Mouse (Mus musculus): ENCODE measurements at regions not wholly inside any gene's neighbourhood (a gene's known extent, or its start where the extent isn't known, plus 50 kb on each side); places are given as distances from the start of the nearest gene placed in this dataset.

- DNase-seq, result no peak
- Histone ChIP-seq H3K4me1 (ENCODE audit: control insufficient read depth, insufficient read depth, low read length) (no peaks in the 10 kb centered on the region), H3K4me3 (replicated peaks; ENCODE audit: insufficient read depth, low read depth, low read length) (no peak overlapping the region), H3K27me3 (ENCODE audit: control insufficient read depth, insufficient read depth, low read length) (no peaks in the 10 kb centered on the region), H3K27ac (ENCODE audit: insufficient read depth, low read length) (no peak overlapping the region)
- TF ChIP-seq CTCF (IDR thresholded peaks at IDR 0.05; ENCODE audit: borderline replicate concordance, insufficient read depth, low read depth, low read length), result no peak
- TF ChIP-seq POLR2A (IDR thresholded peaks at IDR 0.05; ENCODE audit: borderline replicate concordance, insufficient read depth, low read length), result no peak
Observed at GRCm38 (mm10) chr12:25297960-25298359, 201.0 kb upstream of the Id2 start.

DNA sequence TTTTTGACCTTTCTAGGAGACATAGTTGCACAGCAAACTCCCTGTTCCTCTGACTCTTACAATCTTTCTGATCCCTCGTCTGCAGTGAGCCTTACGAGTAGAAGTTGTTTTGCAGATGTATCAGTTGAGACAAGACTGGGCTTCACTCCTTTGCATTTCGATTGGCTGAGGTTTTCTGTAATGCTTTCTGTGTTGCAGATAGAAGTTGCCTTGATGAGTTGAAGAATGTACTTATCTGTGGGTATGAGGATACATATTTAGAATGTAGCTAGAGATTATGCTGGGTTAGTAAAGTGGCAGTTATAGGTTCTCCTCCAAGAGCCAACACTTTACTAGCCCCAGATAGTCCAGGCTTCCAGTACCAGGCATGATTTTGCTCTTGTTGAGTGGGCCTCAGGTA lies 199.7 kb upstream of the Id2 start:
- H3K27me3 ChIP-seq (ENCODE audit: control insufficient read depth, insufficient read depth, low read length), result no peaks in the 10 kb centered on the region
- no peaks in the 10 kb centered on the region for H3K4me1 ChIP-seq (ENCODE audit: control insufficient read depth, insufficient read depth, low read length)
- no peak for DNase-seq
- TF ChIP-seq CTCF (IDR thresholded peaks at IDR 0.05; ENCODE audit: borderline replicate concordance, insufficient read depth, low read depth, low read length), result no peak
- TF ChIP-seq POLR2A (IDR thresholded peaks at IDR 0.05; ENCODE audit: borderline replicate concordance, insufficient read depth, low read length), result no peak
- no peak overlapping the region for H3K27ac ChIP-seq (ENCODE audit: insufficient read depth, low read length)
- H3K4me3 ChIP-seq (replicated peaks; ENCODE audit: insufficient read depth, low read depth, low read length), result no peak overlapping the region
- WGBS, result 93% methylated on average over 3 of the region's 3 CpGs

DNA sequence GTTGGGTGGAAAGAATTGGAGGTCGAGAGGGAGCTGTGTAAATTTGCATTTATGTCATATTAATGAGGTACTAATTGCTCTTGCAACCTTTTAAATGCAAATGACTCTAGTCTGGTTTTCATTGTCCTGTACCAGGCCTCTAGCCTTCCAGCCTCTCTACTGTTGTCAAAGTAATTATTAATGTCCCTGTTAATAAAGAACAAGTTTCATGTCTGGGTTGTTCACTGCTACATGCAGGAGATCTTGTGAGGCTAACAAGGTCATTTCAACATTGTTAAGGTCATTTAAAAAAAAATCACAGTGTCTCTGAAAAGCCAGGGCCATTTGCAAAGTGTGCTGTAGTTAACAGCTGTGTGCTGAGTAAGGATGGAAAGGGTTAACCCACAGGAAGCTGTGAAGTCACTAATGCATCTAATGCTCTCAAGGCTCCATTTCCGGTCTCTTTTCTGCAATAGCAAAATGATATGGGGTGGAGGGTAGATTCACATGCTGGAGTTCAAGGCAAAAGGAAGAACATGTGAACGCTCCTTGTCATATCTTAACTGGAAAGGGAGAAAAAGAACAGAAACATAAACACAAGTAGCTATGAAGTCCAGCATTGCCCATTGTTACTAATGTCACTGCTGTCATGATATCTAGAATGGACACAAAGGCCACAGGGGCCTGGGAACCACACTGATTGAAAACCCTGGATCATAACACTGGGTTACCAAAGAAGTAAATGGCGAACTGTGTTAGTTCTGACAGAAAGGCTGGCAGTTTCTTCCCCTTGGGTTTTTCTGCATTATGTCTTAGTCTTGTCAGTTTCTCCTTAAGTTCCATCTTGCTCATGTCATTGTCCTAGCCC lies 197.5 kb upstream of the Id2 start:
- no peaks in the 10 kb centered on the region for H3K4me1 ChIP-seq (ENCODE audit: control insufficient read depth, insufficient read depth, low read length)
- no peak overlapping the region for H3K27ac ChIP-seq (ENCODE audit: insufficient read depth, low read length)
- no peaks in the 10 kb centered on the region for H3K27me3 ChIP-seq (ENCODE audit: control insufficient read depth, insufficient read depth, low read length)
- no peak for TF ChIP-seq POLR2A (IDR thresholded peaks at IDR 0.05; ENCODE audit: borderline replicate concordance, insufficient read depth, low read length)
- TF ChIP-seq CTCF (IDR thresholded peaks at IDR 0.05; ENCODE audit: borderline replicate concordance, insufficient read depth, low read depth, low read length), result no peak
- DNase-seq, result no peak
- H3K4me3 ChIP-seq (replicated peaks; ENCODE audit: insufficient read depth, low read depth, low read length), result no peak overlapping the region
- WGBS, result 66% methylated on average over 4 of the region's 4 CpGs

GRCm38 (mm10) chr12:25293470-25294178 lies 196.7 kb upstream of the Id2 start:
- no peak overlapping the region for H3K4me3 ChIP-seq (replicated peaks; ENCODE audit: insufficient read depth, low read depth, low read length)
- WGBS, result 54% methylated on average over 6 of the region's 6 CpGs
- no peaks in the 10 kb centered on the region for H3K27me3 ChIP-seq (ENCODE audit: control insufficient read depth, insufficient read depth, low read length)
- no peak for TF ChIP-seq POLR2A (IDR thresholded peaks at IDR 0.05; ENCODE audit: borderline replicate concordance, insufficient read depth, low read length)
- TF ChIP-seq CTCF (IDR thresholded peaks at IDR 0.05; ENCODE audit: borderline replicate concordance, insufficient read depth, low read depth, low read length), result no peak
- no peaks in the 10 kb centered on the region for H3K4me1 ChIP-seq (ENCODE audit: control insufficient read depth, insufficient read depth, low read length)
- no peak for DNase-seq
- no peak overlapping the region for H3K27ac ChIP-seq (ENCODE audit: insufficient read depth, low read length)

GRCm38 (mm10) chr12:25289381-25289780 lies 192.4 kb upstream of the Id2 start:
- no peaks in the 10 kb centered on the region for H3K27me3 ChIP-seq (ENCODE audit: control insufficient read depth, insufficient read depth, low read length)
- 85% methylated on average over 2 of the region's 2 CpGs for WGBS
- H3K4me1 ChIP-seq (ENCODE audit: control insufficient read depth, insufficient read depth, low read length), result no peaks in the 10 kb centered on the region
- TF ChIP-seq POLR2A (IDR thresholded peaks at IDR 0.05; ENCODE audit: borderline replicate concordance, insufficient read depth, low read length), result no peak
- no peak for TF ChIP-seq CTCF (IDR thresholded peaks at IDR 0.05; ENCODE audit: borderline replicate concordance, insufficient read depth, low read depth, low read length)
- H3K27ac ChIP-seq (ENCODE audit: insufficient read depth, low read length), result no peak overlapping the region
- no peak for DNase-seq
- H3K4me3 ChIP-seq (replicated peaks; ENCODE audit: insufficient read depth, low read depth, low read length), result no peak overlapping the region

DNA sequence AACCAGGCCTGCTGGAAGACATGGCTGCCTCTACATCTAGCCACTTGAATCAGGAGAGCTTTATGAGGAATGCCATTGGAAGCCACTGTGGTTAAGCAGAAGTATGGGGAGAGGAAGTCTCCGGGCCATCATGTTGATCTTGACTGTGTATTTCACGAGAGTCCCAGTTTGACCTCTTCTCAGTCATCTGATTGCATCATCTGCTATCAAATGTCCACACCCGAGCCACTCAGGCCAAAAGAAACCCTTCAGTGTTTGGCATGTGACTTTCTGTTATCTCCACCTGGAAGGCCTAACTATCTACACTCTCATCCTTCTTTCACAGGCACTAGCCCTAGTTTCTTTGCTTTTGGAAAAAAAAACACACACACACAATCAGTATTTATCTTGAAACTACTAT lies 186.9 kb upstream of the Id2 start:
- 87% methylated on average over 3 of the region's 3 CpGs for WGBS
- Histone ChIP-seq H3K4me1 (ENCODE audit: control insufficient read depth, insufficient read depth, low read length) (no peaks in the 10 kb centered on the region), H3K27me3 (ENCODE audit: control insufficient read depth, insufficient read depth, low read length) (no peaks in the 10 kb centered on the region), H3K27ac (ENCODE audit: insufficient read depth, low read length) (no peak overlapping the region), H3K4me3 (replicated peaks; ENCODE audit: insufficient read depth, low read depth, low read length) (no peak overlapping the region)
- TF ChIP-seq POLR2A (IDR thresholded peaks at IDR 0.05; ENCODE audit: borderline replicate concordance, insufficient read depth, low read length), result no peak
- no peak for TF ChIP-seq CTCF (IDR thresholded peaks at IDR 0.05; ENCODE audit: borderline replicate concordance, insufficient read depth, low read depth, low read length)
- DNase-seq, result no peak

GRCm38 (mm10) chr12:25281438-25281837 lies 184.5 kb upstream of the Id2 start:
- no peaks in the 10 kb centered on the region for H3K4me1 ChIP-seq (ENCODE audit: control insufficient read depth, insufficient read depth, low read length)
- TF ChIP-seq CTCF (IDR thresholded peaks at IDR 0.05; ENCODE audit: borderline replicate concordance, insufficient read depth, low read depth, low read length) (no peak), POLR2A (IDR thresholded peaks at IDR 0.05; ENCODE audit: borderline replicate concordance, insufficient read depth, low read length) (no peak)
- no peak for DNase-seq
- WGBS, result 58% methylated on average over 1 of the region's 1 CpGs
- no peak overlapping the region for H3K4me3 ChIP-seq (replicated peaks; ENCODE audit: insufficient read depth, low read depth, low read length)
- H3K27me3 ChIP-seq (ENCODE audit: control insufficient read depth, insufficient read depth, low read length), result no peaks in the 10 kb centered on the region
- no peak overlapping the region for H3K27ac ChIP-seq (ENCODE audit: insufficient read depth, low read length)
